Mouse (Mus musculus) midbrain, embryonic 16.5 days (tissue): ENCODE data around the gene Scrt2. TPM values are rescaled to one million over a fixed set of nuclear protein-coding genes. Genes with fewer than 3 reads are reported as not detected.

Experiments
- ATAC-seq: fragments of 200-750 bp; cut with Nextera tagmentation; 2 replicates; pipeline ENCODE4 v1.8.0; 2017; ENCODE audit warnings: moderate TSS enrichment
- H3K27ac ChIP-seq: fragments of 300-500 bp; sonication (generic); 2 replicates; pipeline ENCODE4 v1.5.1; 2014; ENCODE audit warnings: mild to moderate bottlenecking, low read length, mixed read lengths
- H3K27me3 ChIP-seq: fragments of 300-500 bp; sonication (generic); 2 replicates; pipeline ENCODE4 v1.6.1; 2014; ENCODE audit warnings: low read depth, low read length, mixed read lengths; ENCODE audit not compliant: control insufficient read depth, insufficient read depth
- H3K36me3 ChIP-seq: fragments of 300-500 bp; sonication (generic); 2 replicates; pipeline ENCODE4 v1.6.1; 2014; ENCODE audit warnings: mild to moderate bottlenecking, low read length, moderate library complexity, mixed read lengths; ENCODE audit not compliant: control insufficient read depth, insufficient read depth
- H3K4me1 ChIP-seq: fragments of 300-500 bp; sonication (generic); 2 replicates; pipeline ENCODE4 v1.6.1; 2014; ENCODE audit warnings: mild to moderate bottlenecking, low read length, mixed read lengths; ENCODE audit not compliant: control insufficient read depth, insufficient read depth
- H3K4me2 ChIP-seq: fragments of 300-500 bp; sonication (generic); 2 replicates; pipeline ENCODE4 v1.6.1; 2014; ENCODE audit warnings: mild to moderate bottlenecking, low read length, mixed read lengths
- H3K4me3 ChIP-seq: fragments of 300-500 bp; sonication (generic); 2 replicates; pipeline ENCODE4 v1.5.1; 2014; ENCODE audit warnings: low read depth, mild to moderate bottlenecking, low read length, moderate library complexity, mixed read lengths
- H3K9ac ChIP-seq: fragments of 300-500 bp; sonication (generic); 2 replicates; pipeline ENCODE4 v1.6.1; 2014; ENCODE audit warnings: low read depth, low read length, mixed read lengths
- H3K9me3 ChIP-seq: fragments of 300-500 bp; sonication (generic); replicated peaks from 2 replicates; pipeline ENCODE4 v1.6.1; 2014; ENCODE audit warnings: mild to moderate bottlenecking, low read length, mixed read lengths; ENCODE audit not compliant: control insufficient read depth, poor library complexity, severe bottlenecking
- WGBS: fragments of 180-500 bp; shearing (Covaris S2); extraction: QIAGEN DNeasy Blood & Tissue Kit; methylation state at CpG from one replicate; pipeline ENCODE4 v1.1.7; 2014; 5-methylcytosine and 5-hydroxymethylcytosine counted together
- polyA plus RNA-seq: library from polyadenylated mRNA; unstranded; fragments of >200 nt; fragmentation: Nextera tagmentation; extraction: Ambion mirVana; gene quantifications from 2 replicates; pipeline ENCODE4 v1.2.1, GENCODE M21; 2015

Gene Scrt2
- polyA plus RNA-seq, 1 experiment from 2014 or later, result 5.8 TPM

- no peak overlapping the region for H3K4me2 ChIP-seq
- 79% methylated on average over 9 of the region's 9 CpGs for WGBS
- H3K27ac ChIP-seq, result no peak overlapping the region
- H3K9ac ChIP-seq, result no peak overlapping the region
- no peaks in the 10 kb centered on the region for H3K36me3 ChIP-seq
- H3K9me3 ChIP-seq, result no peaks in the 10 kb centered on the region
- ATAC-seq, result no peak
- no peaks in the 10 kb centered on the region for H3K4me1 ChIP-seq
- H3K4me3 ChIP-seq, result no peak overlapping the region
- H3K27me3 ChIP-seq, result no peaks in the 10 kb centered on the region
Measured at GRCm38 (mm10) chr2:152122896-152123295, 41.6 kb downstream of the Scrt2 start.

- WGBS, result 74% methylated on average over 2 of the region's 2 CpGs
- no peak for ATAC-seq
- no peaks in the 10 kb centered on the region for H3K9me3 ChIP-seq
Measured at GRCm38 (mm10) chr2:152128597-152128996, 47.3 kb downstream of the Scrt2 start.

GRCm38 (mm10) chr2:152129778-152130177 lies 48.4 kb downstream of the Scrt2 start:
- H3K4me3 ChIP-seq, result no peak overlapping the region
- H3K36me3 ChIP-seq, result no peaks in the 10 kb centered on the region
- no peaks in the 10 kb centered on the region for H3K9me3 ChIP-seq
- no peaks in the 10 kb centered on the region for H3K4me1 ChIP-seq
- H3K27ac ChIP-seq, result no peak overlapping the region
- no peaks in the 10 kb centered on the region for H3K27me3 ChIP-seq
- no peak overlapping the region for H3K9ac ChIP-seq
- 75% methylated on average over 3 of the region's 3 CpGs for WGBS
- H3K4me2 ChIP-seq, result no peak overlapping the region
- ATAC-seq, result no peak

More at GRCm38 (mm10) chr2:152128597-152128996, 47.3 kb downstream of the Scrt2 start:
- no peak overlapping the region for H3K9ac ChIP-seq
- H3K27ac ChIP-seq, result no peak overlapping the region
- H3K4me2 ChIP-seq, result no peak overlapping the region
- no peaks in the 10 kb centered on the region for H3K36me3 ChIP-seq
- H3K4me3 ChIP-seq, result no peak overlapping the region
- H3K4me1 ChIP-seq, result no peaks in the 10 kb centered on the region
- H3K27me3 ChIP-seq, result no peaks in the 10 kb centered on the region

- Histone ChIP-seq H3K4me2 (no peak overlapping the region), H3K9me3 (no peaks in the 10 kb centered on the region), H3K27me3 (no peaks in the 10 kb centered on the region), H3K4me1 (no peaks in the 10 kb centered on the region), H3K36me3 (no peaks in the 10 kb centered on the region), H3K9ac (no peak overlapping the region), H3K4me3 (no peak overlapping the region), H3K27ac (no peak overlapping the region)
- 68% methylated on average over 9 of the region's 9 CpGs for WGBS
- ATAC-seq, result no peak
Measured at GRCm38 (mm10) chr2:152132016-152132415, 50.7 kb downstream of the Scrt2 start.

- Histone ChIP-seq H3K9ac (no peak overlapping the region), H3K4me3 (no peak overlapping the region), H3K27ac (no peak overlapping the region), H3K27me3 (no peaks in the 10 kb centered on the region), H3K4me1 (no peaks in the 10 kb centered on the region), H3K9me3 (no peaks in the 10 kb centered on the region), H3K4me2 (no peak overlapping the region), H3K36me3 (no peaks in the 10 kb centered on the region)
- 81% methylated on average over 8 of the region's 8 CpGs for WGBS
- no peak for ATAC-seq
Measured at GRCm38 (mm10) chr2:152132691-152133090, 51.4 kb downstream of the Scrt2 start.

GRCm38 (mm10) chr2:152139191-152139987 lies 58.1 kb downstream of the Scrt2 start:
- Histone ChIP-seq H3K4me3 (no peak overlapping the region), H3K27me3 (peaks cover 25% of the 10 kb centered on the region), H3K9me3 (no peaks in the 10 kb centered on the region), H3K27ac (no peak overlapping the region), H3K4me2 (no peak overlapping the region), H3K9ac (no peak overlapping the region), H3K36me3 (no peaks in the 10 kb centered on the region), H3K4me1 (peaks cover 20% of the 10 kb centered on the region)
- 57% methylated on average over 10 of the region's 10 CpGs for WGBS
- ATAC-seq, result no peak

- H3K4me2 ChIP-seq, result no peak overlapping the region
- 33% methylated on average over 11 of the region's 11 CpGs for WGBS
- no peaks in the 10 kb centered on the region for H3K9me3 ChIP-seq
- H3K4me1 ChIP-seq, result peaks cover 20% of the 10 kb centered on the region
- H3K27ac ChIP-seq, result no peak overlapping the region
- H3K36me3 ChIP-seq, result no peaks in the 10 kb centered on the region
- H3K27me3 ChIP-seq, result peaks cover 40% of the 10 kb centered on the region
- no peak for ATAC-seq
- H3K4me3 ChIP-seq, result no peak overlapping the region
- H3K9ac ChIP-seq, result no peak overlapping the region
Measured at GRCm38 (mm10) chr2:152140941-152141340, 59.6 kb downstream of the Scrt2 start.

GRCm38 (mm10) chr2:152141491-152141890 lies 60.2 kb downstream of the Scrt2 start:
- no peak overlapping the region for H3K9ac ChIP-seq
- peak overlapping the region; percentile 27; the same call in 1 of the 2 replicates for H3K4me3 ChIP-seq

GRCm38 (mm10) chr2:152142046-152142445 lies 60.7 kb downstream of the Scrt2 start:
- peak; percentile 69; the same call in 1 of the 2 replicates for ATAC-seq
- Histone ChIP-seq H3K27ac (no peak overlapping the region), H3K4me1 (peaks cover 20% of the 10 kb centered on the region), H3K4me3 (peak overlapping the region; percentile 27), H3K36me3 (no peaks in the 10 kb centered on the region), H3K9me3 (no peaks in the 10 kb centered on the region), H3K9ac (peak overlapping the region; percentile 48; the same call in 1 of the 2 replicates), H3K27me3 (peaks cover 42% of the 10 kb centered on the region), H3K4me2 (peak overlapping the region; percentile 50)
- WGBS, result 0% methylated on average over 13 of the region's 13 CpGs

More at GRCm38 (mm10) chr2:152141491-152141890, 60.2 kb downstream of the Scrt2 start:
- 52% methylated on average over 1 of the region's 1 CpGs for WGBS
- Histone ChIP-seq H3K27me3 (peaks cover 42% of the 10 kb centered on the region), H3K36me3 (no peaks in the 10 kb centered on the region), H3K4me2 (peak overlapping the region; percentile 50; the same call in 1 of the 2 replicates), H3K27ac (no peak overlapping the region), H3K9me3 (no peaks in the 10 kb centered on the region), H3K4me1 (peaks cover 20% of the 10 kb centered on the region)
- no peak for ATAC-seq
